Mouse (Mus musculus): ENCODE measurements around the gene Rab11fip3. TPM values are rescaled to one million over a fixed set of nuclear protein-coding genes. Genes with fewer than 3 reads are reported as not detected.

Rab11fip3 gene
- total RNA-seq, 2 experiments from 2014 or later = 39.2 to 41.3 TPM

- no peak for DNase-seq
- intact Hi-C loops (cut with DNase I; ENCODE audit: low total_unique reads) = no loop called here
Observed at GRCm38 (mm10) chr17:25946349-25946748, 123.0 kb downstream of the Rab11fip3 start.

- intact Hi-C loops (cut with DNase I; ENCODE audit: low total_unique reads) = no loop called here
- DNase-seq = peak; percentile 49
Observed at GRCm38 (mm10) chr17:25945517-25946155, 123.7 kb downstream of the Rab11fip3 start.

- DNase-seq = no peak
- intact Hi-C loops (cut with DNase I; ENCODE audit: low total_unique reads) = loop anchor here (5.0 kb wide), 1 partner anchor 33 kb away; no protein-coding TSS in a partner anchor
Observed at GRCm38 (mm10) chr17:25944366-25945163, 124.8 kb downstream of the Rab11fip3 start, which contains the start of the genes Pigq and Nhlrc4. Gene Pigq (minus strand): TSS chr17:25944936. Gene Nhlrc4 (minus strand): TSS chr17:25944961.

GRCm38 (mm10) chr17:25943769-25944168 is 125.6 kb downstream of the Rab11fip3 start:
- DNase-seq = no peak
- intact Hi-C loops (cut with DNase I; ENCODE audit: low total_unique reads) = loop anchor here (5.0 kb wide), 1 partner anchor 34 kb away; no protein-coding TSS in a partner anchor

- no peak for DNase-seq
- intact Hi-C loops (cut with DNase I; ENCODE audit: low total_unique reads) = loop anchor here (5.0 kb wide), 1 partner anchor 34 kb away; no protein-coding TSS in a partner anchor
Observed at GRCm38 (mm10) chr17:25943221-25943620, 126.1 kb downstream of the Rab11fip3 start.

GRCm38 (mm10) chr17:25942597-25943151 is 126.7 kb downstream of the Rab11fip3 start:
- no peak for DNase-seq
- intact Hi-C loops (cut with DNase I; ENCODE audit: low total_unique reads) = loop anchor here (5.0 kb wide), 1 partner anchor 35 kb away; no protein-coding TSS in a partner anchor

- intact Hi-C loops (cut with DNase I; ENCODE audit: low total_unique reads) = loop anchor here (5.0 kb wide), 1 partner anchor 36 kb away; no protein-coding TSS in a partner anchor
Observed at GRCm38 (mm10) chr17:25941511-25942241, 127.7 kb downstream of the Rab11fip3 start.

More at GRCm38 (mm10) chr17:25941511-25942241, 127.7 kb downstream of the Rab11fip3 start:
- peak; percentile 82 for DNase-seq

Other genes with a start within 250 kb of the Rab11fip3 start
- gene Wdr24, start 245.9 kb downstream of the Rab11fip3 start, total RNA-seq (2021) = 1 to 10 TPM; 9.1 to 9.2 TPM
- 10 to 100 TPM; 20.3 to 23.6 TPM for gene Jmjd8, start 240.7 kb downstream of the Rab11fip3 start, total RNA-seq (2021)
- gene Stub1, start 236.2 kb downstream of the Rab11fip3 start, total RNA-seq (2021) = 10 to 100 TPM; 80.2 to 81.3 TPM
- gene Rhbdl1, start 232.3 kb downstream of the Rab11fip3 start, total RNA-seq (2021) = 10 to 100 TPM; 11.7 to 12.0 TPM
- 10 to 100 TPM in 1 of 2 experiments, 1 to 10 TPM in 1; 7.5 to 11.0 TPM for gene Gm20683, start 227.8 kb downstream of the Rab11fip3 start, total RNA-seq (2021)
- gene Rhot2, start 224.7 kb downstream of the Rab11fip3 start, total RNA-seq (2021) = 10 to 100 TPM; 38.0 to 47.1 TPM
- 1 to 10 TPM; 1.6 to 2.0 TPM for gene Wdr90, start 208.1 kb downstream of the Rab11fip3 start, total RNA-seq (2021)
- 10 to 100 TPM; 52.3 to 73.3 TPM for gene Mcrip2, start 200.8 kb downstream of the Rab11fip3 start, total RNA-seq (2021)
- gene Mettl26, start 194.5 kb downstream of the Rab11fip3 start, total RNA-seq (2021) = 10 to 100 TPM; 26.1 to 27.7 TPM
- under 1 TPM; 0.49 to 0.55 TPM for gene Wfikkn1, start 188.7 kb downstream of the Rab11fip3 start, total RNA-seq (2021)
- gene Rab40c, start 149.8 kb downstream of the Rab11fip3 start, total RNA-seq (2021) = 10 to 100 TPM; 10.1 to 10.3 TPM
- 10 to 100 TPM; 29.8 to 30.2 TPM for gene Pigq, start 124.6 kb downstream of the Rab11fip3 start, total RNA-seq (2021)
- gene Nhlrc4, start 124.6 kb downstream of the Rab11fip3 start, total RNA-seq (2021) = not detected
- not detected for gene A930017K11Rik, start 117.0 kb downstream of the Rab11fip3 start, total RNA-seq (2021)
- gene Capn15, start 83.8 kb downstream of the Rab11fip3 start, total RNA-seq (2021) = 1 to 10 TPM; 4.3 to 5.9 TPM
- gene Decr2, start 20.8 kb upstream of the Rab11fip3 start, total RNA-seq (2021) = 1 to 10 TPM; 4.0 to 4.5 TPM
- gene Nme4, start 26.0 kb upstream of the Rab11fip3 start, total RNA-seq (2021) = 1 to 10 TPM; 3.0 to 3.9 TPM
- gene Tmem8, start 43.7 kb upstream of the Rab11fip3 start, total RNA-seq (2021) = 1 to 10 TPM in 1 of 2 experiments, under 1 TPM in 1; 0.80 to 1.3 TPM
- 10 to 100 TPM; 55.3 to 57.7 TPM for gene Mrpl28, start 53.9 kb upstream of the Rab11fip3 start, total RNA-seq (2021)
- gene Axin1, start 69.1 kb upstream of the Rab11fip3 start, total RNA-seq (2021) = 10 to 100 TPM; 12.0 to 13.3 TPM
- gene Pdia2, start 129.5 kb upstream of the Rab11fip3 start, total RNA-seq (2021) = not detected
- gene Rgs11, start 133.4 kb upstream of the Rab11fip3 start, total RNA-seq (2021) = 1 to 10 TPM in 1 of 2 experiments, under 1 TPM in 1; 0.47 to 1.5 TPM
- 1 to 10 TPM; 2.2 to 5.1 TPM for gene Arhgdig, start 138.2 kb upstream of the Rab11fip3 start, total RNA-seq (2021)
- gene Fam234a, start 174.7 kb upstream of the Rab11fip3 start, total RNA-seq (2021) = 10 to 100 TPM; 47.8 to 62.8 TPM
- gene Luc7l, start 183.3 kb upstream of the Rab11fip3 start, total RNA-seq (2021) = 10 to 100 TPM; 14.0 to 15.4 TPM

Measured in gastrocnemius, postnatal 14 days (tissue).